Mouse (Mus musculus) thymus, postnatal 4 days (tissue): ENCODE results near the gene Olfr924.
"Not testable (repeated sequence)": the region's sequence is repeated elsewhere in the genome, so short reads cannot be mapped to it uniquely, and the experiment has no call there.

Experiments
- DNase-seq: peaks from one replicate; pipeline ENCODE4 v3.0.0; 2021

The Olfr924 gene

DNA sequence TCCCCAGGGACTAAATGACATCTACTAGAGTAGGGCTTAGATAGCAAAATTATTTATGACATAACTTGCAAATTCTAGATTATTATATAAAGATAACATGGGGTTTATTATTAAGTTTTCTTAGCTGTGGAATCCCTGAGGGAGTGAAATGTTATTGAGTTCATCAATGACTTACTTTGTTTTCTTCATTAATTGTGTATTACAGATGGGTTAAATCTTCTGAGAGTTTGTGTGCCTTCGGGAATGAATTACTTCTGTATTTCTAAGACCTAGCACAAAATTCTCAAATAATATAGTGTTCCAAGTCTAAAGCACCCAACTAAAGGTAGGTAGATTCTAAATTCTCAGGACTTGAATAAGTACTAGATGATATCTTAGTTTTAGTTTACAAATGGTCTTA lies at the start of gene Olfr924:
Gene Olfr924 (plus strand): TSS at position 301 of the 400 bp plus-strand sequence.
- DNase-seq: no peak

DNA sequence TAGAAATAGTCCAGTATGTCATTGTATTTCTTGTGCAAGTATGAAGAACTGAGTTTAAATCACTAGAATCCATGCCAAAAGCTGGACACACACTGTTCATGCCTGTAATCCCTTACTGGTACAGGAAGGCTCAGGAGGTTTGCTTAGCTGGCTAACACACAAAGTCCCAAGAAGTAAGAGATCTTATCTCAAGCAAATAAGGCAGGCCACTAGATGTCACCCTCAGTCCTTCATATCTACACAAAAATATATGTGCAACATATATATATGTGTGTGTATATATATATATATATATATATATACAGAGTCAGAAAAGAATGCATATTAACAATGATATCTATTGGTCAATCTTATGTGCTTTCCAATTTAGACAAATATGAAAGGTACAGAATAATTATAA lies 38.6 kb upstream of the Olfr924 start:
- no peak for DNase-seq

DNA sequence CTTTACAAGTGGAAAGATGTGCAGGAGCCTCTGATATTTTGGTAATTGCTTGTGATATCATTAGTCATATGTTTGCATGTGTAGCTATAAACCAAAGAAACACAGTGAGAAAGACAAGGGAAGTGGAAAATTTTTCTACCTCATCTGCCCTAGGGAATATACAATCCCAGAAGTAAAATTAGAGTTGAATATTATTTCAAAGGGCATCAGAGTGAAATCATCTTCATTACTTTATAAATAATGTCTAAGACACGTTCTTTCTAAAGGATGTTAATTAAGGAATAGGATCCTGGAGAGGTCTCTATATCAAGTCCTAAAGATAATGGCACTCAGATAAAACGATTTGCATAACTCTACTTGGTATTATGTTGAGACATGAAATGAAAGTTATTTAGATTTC lies 29.9 kb upstream of the Olfr924 start, which contains the start of gene Olfr922:
Gene Olfr922 (plus strand): TSS at position 301 of the 400 bp plus-strand sequence.
- no peak for DNase-seq

DNA sequence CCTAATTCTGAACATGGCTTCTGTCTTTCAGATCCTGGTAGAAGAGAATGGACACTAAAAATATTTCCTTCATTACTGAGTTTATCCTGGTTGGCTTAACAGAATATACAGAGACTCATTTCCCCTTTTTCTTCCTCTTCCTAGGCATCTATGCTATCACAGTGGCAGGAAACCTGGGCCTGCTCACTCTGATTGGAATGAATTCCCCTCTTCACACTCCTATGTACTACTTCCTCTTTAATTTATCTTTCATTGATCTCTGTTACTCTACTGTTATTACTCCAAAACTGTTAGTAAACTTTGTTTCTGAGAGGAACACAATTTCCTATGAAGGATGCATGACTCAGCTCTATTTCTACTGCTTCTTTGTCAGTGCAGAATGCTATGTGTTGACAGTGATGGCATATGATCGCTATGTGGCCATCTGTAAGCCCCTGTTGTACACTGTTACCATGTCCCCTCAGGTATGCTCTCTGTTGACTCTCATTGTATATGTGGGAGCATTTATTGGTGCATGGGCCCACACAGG lies 28.7 kb upstream of the Olfr924 start:
- no peak for DNase-seq

DNA sequence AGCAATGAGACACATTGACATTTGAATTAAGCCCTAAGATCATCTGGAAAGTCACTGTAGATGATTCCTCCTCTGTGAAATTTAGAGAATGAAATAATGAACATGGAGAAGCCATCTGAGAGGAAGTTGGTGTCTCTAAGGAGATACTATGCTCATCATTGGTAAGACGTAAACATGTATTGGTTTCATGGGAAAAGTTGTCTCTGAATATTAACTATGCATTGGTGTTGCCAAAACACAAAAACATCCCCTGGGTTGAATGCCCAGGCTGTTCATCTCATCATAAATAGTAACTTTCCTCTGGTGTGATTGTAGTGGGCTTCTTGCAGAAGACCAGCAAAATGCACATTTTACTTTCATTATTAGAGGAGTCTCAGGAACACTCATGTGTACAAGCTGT lies 18.0 kb upstream of the Olfr924 start, which contains the start of gene Olfr923:
Gene Olfr923 (plus strand): TSS at position 301 of the 400 bp plus-strand sequence.
- no peak for DNase-seq

DNA sequence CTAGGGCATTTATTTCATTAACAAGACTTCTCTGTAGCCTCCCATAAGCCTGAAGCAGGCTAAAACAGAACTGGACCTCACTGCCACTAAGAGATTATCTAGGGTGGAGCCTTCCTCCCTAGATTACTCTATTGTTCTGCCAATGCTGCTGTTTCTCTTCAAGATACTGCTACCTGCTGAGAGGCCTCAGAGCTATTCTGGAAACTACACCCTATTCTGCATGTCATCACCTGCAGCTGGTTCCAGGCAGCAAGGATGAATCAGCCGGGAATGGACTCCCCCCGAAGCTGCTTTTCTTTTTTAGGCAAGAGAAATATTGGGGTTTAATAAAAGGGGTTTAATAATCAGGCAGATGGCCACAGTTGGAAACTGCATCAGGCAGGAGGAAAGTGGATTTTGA lies 11.2 kb upstream of the Olfr924 start:
- DNase-seq: no peak

DNA sequence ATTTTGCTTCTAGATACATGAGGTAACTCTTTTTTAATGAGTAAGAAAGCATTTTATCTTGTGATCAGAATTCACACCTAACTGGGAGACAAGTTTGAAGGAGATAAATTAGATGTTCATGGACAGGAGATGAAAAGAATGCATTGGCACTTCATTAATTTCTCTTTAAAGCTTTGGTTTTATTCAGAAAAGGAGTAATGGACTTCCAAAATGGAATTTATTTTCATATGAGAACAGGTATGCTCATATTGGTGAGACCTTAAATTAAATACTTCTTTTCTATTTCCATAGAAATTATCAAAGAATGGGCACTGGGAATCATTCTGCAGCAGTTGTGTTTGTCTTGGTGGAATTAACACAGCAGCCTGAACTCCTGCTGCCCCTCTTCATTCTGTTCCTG lies 10.5 kb downstream of the Olfr924 start, which contains the start of gene Olfr26:
Gene Olfr26 (plus strand): TSS at position 301 of the 400 bp plus-strand sequence.
- DNase-seq: no peak

DNA sequence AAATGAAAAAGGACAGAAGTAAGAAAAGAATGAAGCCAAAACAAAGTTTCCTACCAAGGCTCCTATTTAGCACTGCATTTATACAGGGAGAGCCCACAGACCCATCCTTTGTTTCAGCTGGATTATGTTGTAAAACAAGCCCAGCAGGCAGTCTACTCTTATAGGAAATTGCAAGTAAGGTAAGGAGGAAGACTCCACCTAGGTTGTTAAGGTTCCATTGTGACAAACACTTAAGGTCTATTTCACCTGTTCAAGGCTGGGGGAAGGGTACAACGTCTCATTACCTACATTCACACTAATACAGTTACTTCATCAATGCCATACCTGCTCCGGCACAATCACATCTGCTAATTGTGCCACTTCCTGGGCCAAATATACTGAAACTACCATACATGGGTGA lies 30.6 kb downstream of the Olfr924 start:
- DNase-seq: not testable (repeated sequence)

DNA sequence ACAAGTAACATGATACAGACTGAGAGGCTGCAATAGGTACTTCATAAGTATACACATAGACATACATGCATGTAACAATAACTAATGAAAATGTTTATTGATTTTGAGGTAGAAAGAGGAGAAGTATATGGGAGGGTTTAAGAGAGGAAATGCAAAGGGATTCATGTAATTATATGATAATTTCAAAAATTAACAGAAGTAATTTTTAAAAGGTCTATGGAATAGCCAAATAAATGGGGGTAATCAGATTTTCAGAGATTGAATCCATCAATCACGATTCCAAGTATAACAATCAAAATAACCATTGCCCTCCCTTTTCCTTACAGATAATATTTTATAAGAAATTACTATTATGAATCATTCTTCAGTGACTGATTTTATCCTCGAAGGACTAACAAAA lies 32.6 kb downstream of the Olfr924 start, which contains the start of gene Olfr926:
Gene Olfr926 (plus strand): TSS at position 301 of the 400 bp plus-strand sequence.
- no peak for DNase-seq
